Mouse (Mus musculus) neural tube, embryonic 14.5 days (tissue): Measurements from ENCODE around the gene Endod1. TPM values are rescaled to one million over a fixed set of nuclear protein-coding genes. Genes with fewer than 3 reads are reported as not detected.

Experiments used
- ATAC-seq: fragments of 200-750 bp; cut with Nextera tagmentation; 2 replicates; pipeline ENCODE4 v1.8.0; 2017; ENCODE audit warnings: low read depth, mild to moderate bottlenecking, moderate TSS enrichment, moderate library complexity
- H3K27ac ChIP-seq: fragments of 300-500 bp; sonication (generic); 2 replicates; pipeline ENCODE4 v1.5.1; 2014; ENCODE audit warnings: low read depth, mild to moderate bottlenecking, control low read depth, low read length, moderate library complexity, mixed read lengths
- H3K27me3 ChIP-seq: fragments of 300-500 bp; sonication (generic); 2 replicates; pipeline ENCODE4 v1.6.1; 2014; ENCODE audit warnings: low read length; ENCODE audit not compliant: control insufficient read depth, insufficient read depth
- H3K36me3 ChIP-seq: fragments of 300-500 bp; sonication (generic); 2 replicates; pipeline ENCODE4 v1.6.1; 2014; ENCODE audit warnings: low read length, mixed read lengths; ENCODE audit not compliant: control insufficient read depth, insufficient read depth
- H3K4me1 ChIP-seq: fragments of 300-500 bp; sonication (generic); 2 replicates; pipeline ENCODE4 v1.6.1; 2014; ENCODE audit warnings: low read length; ENCODE audit not compliant: control insufficient read depth, insufficient read depth
- H3K4me2 ChIP-seq: fragments of 300-500 bp; sonication (generic); 2 replicates; pipeline ENCODE4 v1.6.1; 2014; ENCODE audit warnings: mild to moderate bottlenecking, low read depth, low read length, control low read depth
- H3K4me3 ChIP-seq: fragments of 300-500 bp; sonication (generic); 2 replicates; pipeline ENCODE4 v1.5.1; 2014; ENCODE audit warnings: low read depth, low read length, control low read depth, mixed read lengths
- H3K9ac ChIP-seq: fragments of 300-500 bp; sonication (generic); replicated peaks from 2 replicates; pipeline ENCODE4 v1.6.1; 2014; ENCODE audit warnings: low read depth, mild to moderate bottlenecking, control low read depth, low read length, mixed read lengths
- H3K9me3 ChIP-seq: fragments of 300-500 bp; sonication (generic); 2 replicates; pipeline ENCODE4 v1.6.1; 2016; ENCODE audit warnings: low read length; ENCODE audit not compliant: control insufficient read depth
- WGBS: fragments of 180-500 bp; shearing (Covaris S2); extraction: QIAGEN DNeasy Blood & Tissue Kit; methylation state at CpG from one replicate; pipeline ENCODE4 v1.1.7; 2014; 5-methylcytosine and 5-hydroxymethylcytosine counted together
- polyA plus RNA-seq: library from polyadenylated mRNA; unstranded; fragments of >200 nt; fragmentation: Nextera tagmentation; extraction: Ambion mirVana; gene quantifications from 2 replicates; pipeline ENCODE4 v1.2.1, GENCODE M21; 2014

Gene Endod1
- polyA plus RNA-seq, 1 experiment from 2014 or later: 42.2 TPM

- H3K27me3 ChIP-seq: no peaks in the 10 kb centered on the region
- H3K9me3 ChIP-seq: no peaks in the 10 kb centered on the region
- H3K4me2 ChIP-seq: no peak overlapping the region
- no peaks in the 10 kb centered on the region for H3K36me3 ChIP-seq
- no peak overlapping the region for H3K27ac ChIP-seq
- H3K4me3 ChIP-seq: no peak overlapping the region
- WGBS: 87% methylated on average over 8 of the region's 8 CpGs
- H3K4me1 ChIP-seq: no peaks in the 10 kb centered on the region; the same call in 1 of the 2 replicates
- no peak for ATAC-seq
- no peak overlapping the region for H3K9ac ChIP-seq
Measured at GRCm38 (mm10) chr9:14385665-14386064, 4.4 kb upstream of the Endod1 start.

DNA sequence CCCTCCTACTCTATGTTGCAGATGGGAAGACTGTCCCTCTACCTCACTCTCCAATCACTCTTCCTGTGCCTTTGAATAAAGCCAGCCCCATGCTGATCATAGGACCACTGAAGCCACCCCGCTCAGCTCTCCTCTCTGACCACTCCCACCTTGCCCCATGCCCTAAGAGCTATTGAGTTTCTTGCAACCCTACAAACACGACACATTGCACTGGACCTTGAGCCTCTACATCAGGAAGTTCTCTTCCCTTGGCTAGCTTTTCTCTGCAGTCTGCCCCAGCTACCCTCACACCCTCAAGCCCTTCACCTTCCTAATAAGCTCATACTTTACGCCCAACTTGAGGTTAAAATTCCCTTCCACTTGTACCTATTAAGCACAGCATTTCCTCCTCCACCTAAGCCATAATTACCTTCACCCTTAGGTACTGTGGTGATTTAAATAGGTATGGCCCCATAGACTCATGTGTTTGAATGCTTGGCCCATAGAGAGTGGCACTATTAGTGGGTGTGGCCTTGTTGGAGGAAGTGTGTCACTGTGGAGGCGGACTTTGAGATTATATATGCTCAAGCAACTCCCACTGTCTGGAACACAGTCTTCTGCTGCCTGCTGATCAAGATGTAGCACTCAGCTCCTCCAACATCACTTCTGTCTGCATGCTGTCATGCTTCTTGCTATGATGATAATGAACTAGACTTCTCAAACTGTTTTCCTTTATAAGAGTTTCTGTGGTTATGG lies 2.0 kb upstream of the Endod1 start:
- no peak overlapping the region for H3K4me3 ChIP-seq
- no peak overlapping the region for H3K27ac ChIP-seq
- H3K27me3 ChIP-seq: no peaks in the 10 kb centered on the region
- no peaks in the 10 kb centered on the region for H3K36me3 ChIP-seq
- ATAC-seq: no peak
- WGBS: 87% methylated on average over 4 of the region's 4 CpGs
- H3K9ac ChIP-seq: no peak overlapping the region
- H3K4me2 ChIP-seq: no peak overlapping the region
- H3K4me1 ChIP-seq: no peaks in the 10 kb centered on the region; the same call in 1 of the 2 replicates
- H3K9me3 ChIP-seq: no peaks in the 10 kb centered on the region

GRCm38 (mm10) chr9:14382256-14382791 lies 1.0 kb upstream of the Endod1 start:
- WGBS: 87% methylated on average over 5 of the region's 5 CpGs
- Histone ChIP-seq H3K4me2 (no peak overlapping the region), H3K36me3 (no peaks in the 10 kb centered on the region), H3K9ac (no peak overlapping the region), H3K4me3 (no peak overlapping the region), H3K4me1 (no peaks in the 10 kb centered on the region; the same call in 1 of the 2 replicates), H3K27ac (no peak overlapping the region), H3K9me3 (no peaks in the 10 kb centered on the region), H3K27me3 (no peaks in the 10 kb centered on the region)
- no peak for ATAC-seq

DNA sequence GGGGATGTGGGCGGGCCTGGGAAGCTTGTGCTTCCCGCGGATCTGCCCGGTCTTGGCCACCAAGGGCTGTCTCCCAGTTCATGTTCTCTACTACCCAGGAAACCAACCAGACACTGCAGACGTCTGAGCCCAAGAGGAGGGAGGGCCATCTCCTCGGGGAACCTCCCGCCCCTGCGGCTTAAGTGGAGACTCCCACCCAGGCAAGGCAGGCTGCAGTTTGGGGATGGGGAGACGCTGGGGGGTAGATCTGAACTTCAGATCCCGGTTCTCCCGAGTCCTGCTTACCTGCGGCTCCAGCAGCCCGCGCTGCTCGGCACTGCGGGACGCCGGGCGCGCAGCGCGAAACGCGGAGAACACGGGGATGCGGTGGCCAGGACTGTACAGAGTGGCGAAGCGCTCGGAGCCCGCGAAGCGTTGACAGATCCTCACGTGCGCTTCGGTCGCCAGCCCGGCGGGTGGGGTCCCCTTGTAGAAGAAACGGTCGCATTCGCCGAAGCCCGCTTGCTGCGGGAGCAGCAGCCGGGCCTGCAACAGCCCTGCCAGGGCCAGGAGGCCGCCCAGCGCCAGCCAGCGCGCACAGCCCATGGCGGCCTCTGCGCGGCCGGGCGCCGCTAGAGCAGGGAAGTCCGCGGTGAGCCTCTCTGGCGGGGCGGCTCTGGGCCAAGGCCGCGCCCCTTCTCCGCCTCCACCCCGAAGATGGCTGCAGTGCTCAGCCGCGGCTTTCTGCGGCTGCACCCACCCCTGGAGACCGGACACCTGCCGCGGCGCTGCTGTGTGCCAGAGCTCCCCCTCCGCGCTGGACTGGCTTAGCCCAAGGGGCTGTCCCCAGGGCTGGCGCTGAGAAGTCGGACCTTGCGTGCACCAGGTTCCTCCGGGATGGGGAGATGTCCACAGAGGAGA lies 671 bp downstream of the Endod1 start:
- Histone ChIP-seq H3K4me3 (peak overlapping the region; percentile 81), H3K4me1 (no peaks in the 10 kb centered on the region; the same call in 1 of the 2 replicates), H3K27ac (peak overlapping the region; percentile 80), H3K9ac (peak overlapping the region; percentile 88), H3K4me2 (peak overlapping the region; percentile 87), H3K9me3 (no peaks in the 10 kb centered on the region), H3K27me3 (no peaks in the 10 kb centered on the region), H3K36me3 (no peaks in the 10 kb centered on the region)
- WGBS: under 1% methylated on average over 72 of the region's 76 CpGs
- peak; percentile 95 for ATAC-seq

DNA sequence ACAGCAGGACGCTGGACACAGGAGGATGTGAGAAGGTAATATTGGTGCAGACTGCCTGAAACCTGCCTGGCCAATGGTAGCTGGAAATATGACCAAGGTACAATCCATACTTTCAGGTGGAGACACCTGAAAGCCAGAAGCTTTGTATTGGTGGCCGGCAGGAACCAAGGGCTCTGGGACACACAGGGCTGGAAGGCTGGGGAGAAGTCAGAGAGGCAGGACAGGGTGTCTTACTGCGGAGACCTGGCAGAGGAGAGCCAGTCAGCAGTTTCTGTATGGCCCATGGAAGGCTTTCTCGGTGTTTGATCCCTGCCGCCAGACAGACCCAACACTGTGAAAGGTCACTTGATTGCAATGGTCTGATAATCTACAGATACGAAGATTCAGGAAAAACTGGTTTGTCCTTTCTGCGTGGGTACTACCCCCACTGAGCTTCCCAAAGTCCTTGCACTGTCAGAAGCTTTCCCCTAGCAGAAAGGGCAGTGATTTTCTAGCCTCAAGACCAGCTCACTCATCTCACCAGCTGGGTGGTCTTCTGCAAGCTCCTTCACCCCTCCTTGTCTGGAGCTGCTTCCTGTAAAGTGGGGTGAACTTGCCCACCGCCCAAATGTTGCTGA lies 1.4 kb downstream of the Endod1 start:
- H3K4me3 ChIP-seq: peak overlapping the region; percentile 81
- H3K4me2 ChIP-seq: peak overlapping the region; percentile 87
- no peak overlapping the region; the same call in 1 of the 2 replicates for H3K27ac ChIP-seq
- WGBS: 26% methylated on average over 8 of the region's 8 CpGs
- H3K9me3 ChIP-seq: no peaks in the 10 kb centered on the region
- no peaks in the 10 kb centered on the region; the same call in 1 of the 2 replicates for H3K4me1 ChIP-seq
- no peaks in the 10 kb centered on the region for H3K27me3 ChIP-seq
- no peaks in the 10 kb centered on the region for H3K36me3 ChIP-seq
- ATAC-seq: no peak
- H3K9ac ChIP-seq: peak overlapping the region; percentile 88

- no peak overlapping the region for H3K27ac ChIP-seq
- 95% methylated on average over 2 of the region's 2 CpGs for WGBS
- no peak overlapping the region for H3K4me3 ChIP-seq
- H3K9ac ChIP-seq: no peak overlapping the region
- H3K4me1 ChIP-seq: no peaks in the 10 kb centered on the region; the same call in 1 of the 2 replicates
- no peaks in the 10 kb centered on the region for H3K27me3 ChIP-seq
- H3K36me3 ChIP-seq: no peaks in the 10 kb centered on the region
- ATAC-seq: no peak
- no peaks in the 10 kb centered on the region for H3K9me3 ChIP-seq
- H3K4me2 ChIP-seq: no peak overlapping the region
Measured at GRCm38 (mm10) chr9:14378151-14378550, 3.2 kb downstream of the Endod1 start.

GRCm38 (mm10) chr9:14376149-14376548 lies 5.2 kb downstream of the Endod1 start:
- no peaks in the 10 kb centered on the region for H3K9me3 ChIP-seq
- no peaks in the 10 kb centered on the region for H3K27me3 ChIP-seq
- H3K4me2 ChIP-seq: no peak overlapping the region
- no peaks in the 10 kb centered on the region for H3K4me1 ChIP-seq
- H3K4me3 ChIP-seq: no peak overlapping the region
- no peak overlapping the region for H3K27ac ChIP-seq
- no peak for ATAC-seq
- no peaks in the 10 kb centered on the region for H3K36me3 ChIP-seq
- H3K9ac ChIP-seq: no peak overlapping the region
- 91% methylated on average over 4 of the region's 4 CpGs for WGBS

DNA sequence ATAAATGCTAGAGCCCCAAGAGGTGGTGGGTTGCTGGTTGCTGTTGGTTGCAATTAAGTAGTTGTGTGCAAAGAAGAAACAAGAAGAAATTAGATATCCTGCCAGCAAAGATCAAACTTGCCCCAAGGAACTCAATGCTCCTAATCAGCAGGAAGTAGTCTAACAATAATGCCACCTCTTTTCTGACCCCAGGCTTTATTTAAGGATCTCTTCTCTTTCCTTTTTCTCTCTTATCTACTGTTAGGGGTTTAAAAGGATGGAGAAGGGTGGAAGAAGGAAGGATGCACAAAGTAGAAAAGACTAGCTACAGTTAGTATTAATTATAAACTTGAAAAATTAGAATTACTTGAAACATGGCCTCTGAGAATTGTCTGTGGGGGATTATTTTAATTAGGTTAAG lies 8.9 kb downstream of the Endod1 start:
- H3K9me3 ChIP-seq: no peaks in the 10 kb centered on the region
- no peaks in the 10 kb centered on the region for H3K4me1 ChIP-seq
- no peak for ATAC-seq
- H3K4me2 ChIP-seq: no peak overlapping the region
- H3K27me3 ChIP-seq: no peaks in the 10 kb centered on the region
- no peak overlapping the region for H3K9ac ChIP-seq
- no peaks in the 10 kb centered on the region for H3K36me3 ChIP-seq
- H3K27ac ChIP-seq: no peak overlapping the region
- no peak overlapping the region for H3K4me3 ChIP-seq
